ENCODE assay signal across 8 mouse cellular contexts in genomic region chr8:69625095-69625789, GRCm38 (mm10). TPM values are rescaled to one million over a fixed set of nuclear protein-coding genes. Genes with fewer than 3 reads are reported as not detected.
DNase-seq lines count a peak whose midpoint lies in the region; ATAC-seq lines count a peak whose summit lies in the region.

TSS of gene Zfp868 (minus strand) at chr8:69625548.

- H3K27ac ChIP-seq in intestine, embryonic 14.5 days (ENCODE audit: low read depth): peak within 1 kb of the TSS; percentile 98

- H3K4me2 ChIP-seq in intestine, embryonic 14.5 days (ENCODE audit: low read length): peak within 1 kb of the TSS; percentile 70

- H3K4me3 ChIP-seq in intestine, embryonic 14.5 days (ENCODE audit: low read depth, low read length): peak within 1 kb of the TSS; percentile 88

- H3K9me3 ChIP-seq in intestine, embryonic 14.5 days (ENCODE audit: control insufficient read depth, low read length): no peaks in the 10 kb centered on the region

- peak; percentile 99 for DNase-seq in adrenal gland, adult 18-20 months (ENCODE audit: low spot score in 2 of 2)
- DNase-seq in embryo, embryonic 11 days: peak; percentile 99
- peak; percentile 97 for DNase-seq in gastrocnemius, postnatal 25 days
- peak; percentile 99 for DNase-seq in intestine, embryonic 14.5 days (ENCODE audit: low spot score)
- DNase-seq in left cerebral cortex, postnatal 14 days (ENCODE audit: low spot score in 2 of 2): peak; percentile 97 to 98
- DNase-seq in mesoderm, embryonic 11.5 days (ENCODE audit: low read depth, low spot score): peak; percentile 98
- peak; percentile 94 to 95 for DNase-seq in right cerebral cortex, postnatal 36 days (ENCODE audit: low spot score in 2 of 2)
- DNase-seq in yolk sac, embryonic 10.5 days (ENCODE audit: low spot score): peak; percentile 98

- peak; percentile 100 for ATAC-seq in intestine, embryonic 14.5 days (replicated peaks; ENCODE audit: low FRiP score, low TSS enrichment, low read depth)

- WGBS in intestine, embryonic 14.5 days: 2% methylated on average over 41 of the region's 41 CpGs

- H3K27me3 ChIP-seq in intestine, embryonic 14.5 days (replicated peaks; ENCODE audit: control insufficient read depth, insufficient read depth, low read length): no peaks in the 10 kb centered on the region

- H3K4me1 ChIP-seq in intestine, embryonic 14.5 days (replicated peaks; ENCODE audit: control insufficient read depth, insufficient read depth, low read length): no peaks in the 10 kb centered on the region

- no peaks in the 10 kb centered on the region for H3K36me3 ChIP-seq in intestine, embryonic 14.5 days (ENCODE audit: control insufficient read depth, insufficient read depth, low read length)

- intact Hi-C loops in left cerebral cortex, postnatal 14 days (cut with DNase I): loop anchor here (2.0 to 5.0 kb wide), 2 partner anchors 92 to 122 kb away; partner anchors contain the start of gene Zfp963

- H3K9ac ChIP-seq in intestine, embryonic 14.5 days (ENCODE audit: low read length): peak within 1 kb of the TSS; percentile 91

RNA-seq across cellular contexts. Expression of gene Zfp868, which starts in this region (rescaled TPM):
- 10 to 100 TPM; 11.1 to 13.3 TPM for total RNA-seq in adrenal gland, adult 18-20 months (2021)
- 1 to 10 TPM; 5.1 to 5.8 TPM for total RNA-seq in gastrocnemius, postnatal 25 days (2021)
- 21.3 and 21.4 TPM in 2 replicates for polyA plus RNA-seq in intestine, embryonic 14.5 days (2014; fragmentation: Nextera tagmentation; extraction: Ambion mirVana)
- total RNA-seq in left cerebral cortex, postnatal 14 days (2021): 10 to 100 TPM; 14.0 to 14.3 TPM

Comparison
In these comparisons a context has a peak if more than half of its experiments do, and no peak if none do; other contexts are left out.
1. Peak in every context shown above with its lines: DNase-seq, ATAC-seq, H3K4me3 ChIP-seq and H3K27ac ChIP-seq.